Mouse (Mus musculus): ENCODE measurements around the gene Raet1e.
"Not testable (repeated sequence)": the region's sequence is repeated elsewhere in the genome, so short reads cannot be mapped to it uniquely, and the experiment has no call there.

GRCm38 (mm10) chr10:22191035-22191434 is 32.7 kb downstream of the Raet1e start:
- TF ChIP-seq POLR2A, CTCF (IDR thresholded peaks at IDR 0.05; ENCODE audit: extremely low read depth, insufficient read depth, low read length): not testable (repeated sequence)

Data from cortical plate, adult 2 months (tissue).